Mouse (Mus musculus): Measurements from ENCODE around the gene Pah.

- TF ChIP-seq POLR2A (IDR thresholded peaks at IDR 0.05; ENCODE audit: insufficient read depth, low read depth, low read length) (no peak), CTCF (IDR thresholded peaks at IDR 0.05; ENCODE audit: insufficient read depth, low read depth, low read length) (no peak)
Measured at GRCm38 (mm10) chr10:87586696-87587095, 65.1 kb downstream of the Pah start.
